Mouse (Mus musculus) neural tube, embryonic 13.5 days (tissue): ENCODE data around the gene Sez6l. TPM values are rescaled to one million over a fixed set of nuclear protein-coding genes. Genes with fewer than 3 reads are reported as not detected.

Experiments
- ATAC-seq: fragments of 200-750 bp; cut with Nextera tagmentation; 2 replicates; pipeline ENCODE4 v1.8.0; 2017; ENCODE audit warnings: low read depth, mild to moderate bottlenecking, moderate TSS enrichment, moderate library complexity
- H3K27ac ChIP-seq: fragments of 300-500 bp; sonication (generic); replicated peaks from 2 replicates; pipeline ENCODE4 v1.5.1; 2015; ENCODE audit warnings: moderate library complexity, mild to moderate bottlenecking, inconsistent platforms
- H3K27me3 ChIP-seq: fragments of 300-500 bp; sonication (generic); 2 replicates; pipeline ENCODE4 v1.6.1; 2015; ENCODE audit warnings: mild to moderate bottlenecking, inconsistent platforms
- H3K36me3 ChIP-seq: fragments of 300-500 bp; sonication (generic); 2 replicates; pipeline ENCODE4 v1.6.1; 2015; ENCODE audit warnings: mild to moderate bottlenecking, inconsistent platforms
- H3K4me1 ChIP-seq: fragments of 300-500 bp; sonication (generic); replicated peaks from 2 replicates; pipeline ENCODE4 v1.6.1; 2015; ENCODE audit warnings: inconsistent platforms
- H3K4me2 ChIP-seq: fragments of 300-500 bp; sonication (generic); 2 replicates; pipeline ENCODE4 v1.6.1; 2015; ENCODE audit warnings: inconsistent platforms, mild to moderate bottlenecking, moderate library complexity
- H3K4me3 ChIP-seq: fragments of 300-500 bp; sonication (generic); 2 replicates; pipeline ENCODE4 v1.5.1; 2015; ENCODE audit warnings: mild to moderate bottlenecking, inconsistent platforms
- H3K9ac ChIP-seq: fragments of 300-500 bp; sonication (generic); 2 replicates; pipeline ENCODE4 v1.6.1; 2015; ENCODE audit warnings: moderate library complexity, mild to moderate bottlenecking, inconsistent platforms
- H3K9me3 ChIP-seq: fragments of 300-500 bp; sonication (generic); 2 replicates; pipeline ENCODE4 v1.6.1; 2016; ENCODE audit warnings: inconsistent platforms
- WGBS: fragments of 180-500 bp; shearing (Covaris S2); methylation state at CpG from one replicate; pipeline ENCODE4 v1.1.7; 2015; 5-methylcytosine and 5-hydroxymethylcytosine counted together
- polyA plus RNA-seq: library from polyadenylated mRNA; unstranded; fragments of >200 nt; fragmentation: Nextera tagmentation; extraction: Ambion mirVana; gene quantifications from 2 replicates; pipeline ENCODE4 v1.2.1, GENCODE M21; 2015

Gene Sez6l
- polyA plus RNA-seq, 1 experiment from 2014 or later = 21.8 TPM

DNA sequence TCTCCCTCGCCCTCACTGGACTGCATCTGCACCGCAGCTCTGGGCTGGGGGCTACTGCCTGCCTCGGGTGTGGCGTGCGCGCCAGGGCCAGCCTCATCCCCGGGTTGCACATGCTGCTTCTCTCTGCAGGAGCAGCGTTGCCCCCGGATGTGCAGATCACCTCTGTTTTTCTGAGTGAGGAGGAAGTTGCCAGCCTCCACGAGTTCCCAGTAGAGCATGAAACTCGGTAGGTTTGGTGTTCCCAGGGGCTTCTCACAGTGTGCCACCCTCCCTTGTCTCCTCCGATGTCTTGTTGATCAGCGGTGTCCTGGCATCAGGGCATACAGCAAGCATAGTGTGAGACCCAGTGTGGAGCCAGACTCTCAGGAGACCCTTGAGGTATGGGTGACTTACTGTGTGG, 207.7 kb downstream of the Sez6l start:
- Histone ChIP-seq H3K27ac (0 out of 2 replicates have a peak overlapping the region, but pooled peaks have one; percentile 90), H3K9ac (peak overlapping the region; percentile 9; the same call in 1 of the 2 replicates)
- WGBS = 79% methylated on average over 13 of the region's 13 CpGs

More for the DNA sequence above, 207.7 kb downstream of the Sez6l start:
- peaks cover 60% of the 10 kb centered on the region for H3K36me3 ChIP-seq
- H3K27me3 ChIP-seq = no peaks in the 10 kb centered on the region
- H3K4me3 ChIP-seq = no peak overlapping the region
- H3K4me2 ChIP-seq = no peak overlapping the region
- H3K9me3 ChIP-seq = no peaks in the 10 kb centered on the region
- ATAC-seq = no peak
- peaks cover 50% of the 10 kb centered on the region for H3K4me1 ChIP-seq

Other genes starting within 250 kb of the Sez6l start
- 53.9 and 54.4 TPM in 2 replicates for gene Srrd, start 234.1 kb downstream of the Sez6l start, polyA plus RNA-seq
- 37.6 and 37.8 TPM in 2 replicates for gene Hps4, start 234.1 kb downstream of the Sez6l start, polyA plus RNA-seq
- 0.08 and 0.26 TPM in 2 replicates for gene Gm6583, start 221.2 kb downstream of the Sez6l start, polyA plus RNA-seq
- 52.4 and 69.6 TPM in 2 replicates for gene Asphd2, start 182.3 kb downstream of the Sez6l start, polyA plus RNA-seq
- gene Gm6588, start 127.8 kb downstream of the Sez6l start, polyA plus RNA-seq = 0.62 and 0.93 TPM in 2 replicates